In the genomic region with DNA sequence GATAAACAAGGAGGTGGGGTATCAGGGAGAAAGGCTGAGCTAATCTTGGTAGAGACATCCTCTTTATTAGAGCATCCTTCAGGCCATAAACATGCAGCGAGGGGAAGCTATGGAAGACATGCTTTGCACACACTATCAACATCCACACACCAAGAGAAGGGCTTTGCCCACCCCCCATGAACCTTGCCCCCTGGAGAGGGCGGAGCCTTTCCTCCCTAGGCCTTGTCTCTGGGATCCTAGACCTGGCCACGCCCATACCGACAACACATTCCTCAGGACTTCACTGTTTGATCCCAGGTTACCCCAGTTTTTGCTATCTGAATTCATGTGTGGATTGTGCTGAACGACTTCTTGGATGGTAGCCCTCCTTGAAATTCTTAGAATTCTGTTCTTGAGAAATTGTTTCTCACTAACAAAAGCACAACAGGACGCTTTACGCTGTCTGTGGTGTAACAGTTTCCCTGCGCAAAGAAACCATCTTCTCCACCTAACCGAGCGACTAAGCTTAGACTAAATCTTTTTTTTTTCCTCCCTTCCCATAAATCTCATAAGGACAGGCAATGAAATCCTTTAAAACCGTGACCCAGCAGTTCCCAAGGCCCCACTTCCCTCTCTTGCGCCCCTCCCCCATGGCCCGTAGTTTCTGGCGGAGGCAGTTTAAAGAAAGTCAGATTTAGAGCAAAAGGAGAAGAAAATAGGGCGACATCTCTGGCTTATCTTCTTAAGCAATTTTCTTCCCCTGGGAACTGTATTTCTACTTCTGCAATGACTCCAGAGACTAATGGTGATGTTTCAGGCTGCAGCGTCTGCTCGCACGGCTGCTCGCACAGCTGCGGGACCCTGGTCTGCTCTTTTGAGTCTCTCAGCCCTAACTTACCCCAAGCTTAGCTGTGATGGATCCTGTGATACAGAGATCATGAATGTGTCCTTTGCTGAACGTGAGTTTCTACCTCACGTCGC, we compare ENCODE assay signal across 15 mouse cellular contexts. TPM values are rescaled to one million over a fixed set of nuclear protein-coding genes. Genes with fewer than 3 reads are reported as not detected.
A peak's percentile ranks its signal among the peaks of the same experiment; 100 is the strongest.
DNase-seq lines count a peak whose midpoint lies in the region; ATAC-seq and TF ChIP-seq lines count a peak whose summit lies in the region.
"Had no signal": no experiment of that assay in that cellular context is flagged by ENCODE, and none has a peak within 500 bp of the region (broad histone marks: within the 10 kb centered on the region; RNA-seq: fewer than 3 reads in every experiment).

No protein-coding gene starts in this region.

- no peaks in the 10 kb centered on the region for H3K9me3 ChIP-seq in midbrain, embryonic 11.5 days (ENCODE audit: control insufficient read depth, low read length)
- H3K9me3 ChIP-seq in midbrain, embryonic 15.5 days: no peaks in the 10 kb centered on the region
- H3K9me3 ChIP-seq in limb, embryonic 10.5 days (replicated peaks): no peaks in the 10 kb centered on the region
- H3K9me3 ChIP-seq in neural tube, embryonic 15.5 days (replicated peaks): no peaks in the 10 kb centered on the region
- H3K9me3 ChIP-seq: embryonic facial prominence, embryonic 13.5 days; forebrain, embryonic 15.5 days; hindbrain, embryonic 12.5 days had no signal

- no peak for TF ChIP-seq CTCF in brain, embryonic 14.5 days (IDR thresholded peaks at IDR 0.05; ENCODE audit: borderline replicate concordance, extremely low read depth, insufficient read depth, insufficient read length)

- peaks cover 10% of the 10 kb centered on the region for H3K4me1 ChIP-seq in midbrain, embryonic 11.5 days (ENCODE audit: control insufficient read depth, insufficient read depth, low read length)
- peaks cover 5% of the 10 kb centered on the region for H3K4me1 ChIP-seq in midbrain, embryonic 15.5 days
- H3K4me1 ChIP-seq in limb, embryonic 10.5 days: peaks cover 38% of the 10 kb centered on the region
- H3K4me1 ChIP-seq in neural tube, embryonic 15.5 days: peaks cover 11% of the 10 kb centered on the region
- H3K4me1 ChIP-seq: forebrain, embryonic 15.5 days had no signal

- peak overlapping the region; percentile 9; the same call in 1 of the 2 replicates for H3K4me2 ChIP-seq in midbrain, embryonic 11.5 days
- no peak overlapping the region for H3K4me2 ChIP-seq in midbrain, embryonic 15.5 days
- H3K4me2 ChIP-seq in neural tube, embryonic 15.5 days: peak overlapping the region; percentile 37
- H3K4me2 ChIP-seq: embryonic facial prominence, embryonic 13.5 days; forebrain, embryonic 15.5 days; hindbrain, embryonic 12.5 days had no signal

- no peak overlapping the region for H3K4me3 ChIP-seq in midbrain, embryonic 11.5 days (ENCODE audit: low read depth, low read length)
- no peak overlapping the region for H3K4me3 ChIP-seq in midbrain, embryonic 15.5 days
- no peak overlapping the region for H3K4me3 ChIP-seq in limb, embryonic 10.5 days
- no peak overlapping the region for H3K4me3 ChIP-seq in neural tube, embryonic 15.5 days (replicated peaks)
- H3K4me3 ChIP-seq: embryonic facial prominence, embryonic 13.5 days; forebrain, embryonic 15.5 days; hindbrain, embryonic 12.5 days had no signal

- 49% methylated on average over 23 of the region's 23 CpGs for WGBS in midbrain, embryonic 11.5 days
- 40% methylated on average over 23 of the region's 23 CpGs for WGBS in midbrain, embryonic 15.5 days
- 61% methylated on average over 23 of the region's 23 CpGs for WGBS in limb, embryonic 10.5 days
- WGBS in neural tube, embryonic 15.5 days: 24% methylated on average over 23 of the region's 23 CpGs

- H3K27ac ChIP-seq in midbrain, embryonic 11.5 days (ENCODE audit: low read depth, low read length): no peak overlapping the region
- no peak overlapping the region for H3K27ac ChIP-seq in midbrain, embryonic 15.5 days
- peak overlapping the region; percentile 42; the same call in 1 of the 2 replicates for H3K27ac ChIP-seq in limb, embryonic 10.5 days
- H3K27ac ChIP-seq in neural tube, embryonic 15.5 days (replicated peaks): no peak overlapping the region
- H3K27ac ChIP-seq: embryonic facial prominence, embryonic 13.5 days; forebrain, embryonic 15.5 days; hindbrain, embryonic 12.5 days; macrophage had no signal

- DNase-seq in midbrain, embryonic 11.5 days (ENCODE audit: low spot score, missing footprints): peak; percentile 82
- peak; percentile 15 for DNase-seq in brain, embryonic 14.5 days (ENCODE audit: low read depth)
- DNase-seq in limb, embryonic 10.5 days (ENCODE audit: low spot score): no peak
- DNase-seq in frontal cortex, postnatal 14 days (ENCODE audit: low spot score in 2 of 2): no peak
- DNase-seq in cerebellum, adult 11-12 months: no peak
- DNase-seq in heart, adult 8-10 months (ENCODE audit: low spot score): no peak
- DNase-seq: adrenal gland, adult 2 months; cerebellum, adult 18-20 months; heart, adult 18-20 months had no signal

- no peaks in the 10 kb centered on the region for H3K36me3 ChIP-seq in midbrain, embryonic 11.5 days (ENCODE audit: control insufficient read depth, insufficient read depth, low read length)
- H3K36me3 ChIP-seq in midbrain, embryonic 15.5 days (replicated peaks): no peaks in the 10 kb centered on the region
- no peaks in the 10 kb centered on the region for H3K36me3 ChIP-seq in limb, embryonic 10.5 days
- H3K36me3 ChIP-seq in neural tube, embryonic 15.5 days: no peaks in the 10 kb centered on the region
- H3K36me3 ChIP-seq: embryonic facial prominence, embryonic 13.5 days; forebrain, embryonic 15.5 days; hindbrain, embryonic 12.5 days had no signal

- no peaks in the 10 kb centered on the region; the same call in 1 of the 2 replicates for H3K27me3 ChIP-seq in midbrain, embryonic 11.5 days (ENCODE audit: control insufficient read depth, insufficient read depth, low read length)
- no peaks in the 10 kb centered on the region for H3K27me3 ChIP-seq in midbrain, embryonic 15.5 days (replicated peaks)
- no peaks in the 10 kb centered on the region; the same call in 1 of the 2 replicates for H3K27me3 ChIP-seq in limb, embryonic 10.5 days (ENCODE audit: low read depth, poor library complexity, severe bottlenecking)
- H3K27me3 ChIP-seq in neural tube, embryonic 15.5 days (replicated peaks): no peaks in the 10 kb centered on the region
- H3K27me3 ChIP-seq: embryonic facial prominence, embryonic 13.5 days; forebrain, embryonic 15.5 days; hindbrain, embryonic 12.5 days had no signal

- TF ChIP-seq POLR2A in brain, embryonic 14.5 days (IDR thresholded peaks at IDR 0.05; ENCODE audit: borderline replicate concordance, extremely low read depth, insufficient read depth, insufficient read length, poor library complexity, severe bottlenecking): no peak

- ATAC-seq in midbrain, embryonic 11.5 days (ENCODE audit: low FRiP score): no peak
- no peak for ATAC-seq in midbrain, embryonic 15.5 days (replicated peaks)
- no peak for ATAC-seq in neural tube, embryonic 15.5 days (ENCODE audit: low FRiP score)
- ATAC-seq: forebrain, embryonic 15.5 days had no signal

- no peak overlapping the region for H3K9ac ChIP-seq in midbrain, embryonic 11.5 days (ENCODE audit: low read length)
- H3K9ac ChIP-seq in midbrain, embryonic 15.5 days: no peak overlapping the region
- no peak overlapping the region for H3K9ac ChIP-seq in neural tube, embryonic 15.5 days (replicated peaks)
- H3K9ac ChIP-seq: embryonic facial prominence, embryonic 13.5 days; forebrain, embryonic 15.5 days; hindbrain, embryonic 12.5 days had no signal

RNA-seq across cellular contexts. Expression of gene Cldn14, which starts 1.7 kb away (rescaled TPM):
- polyA plus RNA-seq in midbrain, embryonic 11.5 days (2014; fragmentation: Nextera tagmentation; extraction: Ambion mirVana): not detected in 2 replicates
- polyA plus RNA-seq in midbrain, embryonic 15.5 days (2015; fragmentation: Nextera tagmentation; extraction: Ambion mirVana): not detected in 2 replicates
- polyA plus RNA-seq in brain, embryonic 14.5 days (2012; rRNA removed): 0.19 TPM in 1 of 2 replicates, not detected in the other
- polyA plus RNA-seq in limb, embryonic 10.5 days (2016; fragmentation: Nextera tagmentation; extraction: Ambion mirVana): not detected in 2 replicates
- polyA plus RNA-seq in neural tube, embryonic 15.5 days (2015; fragmentation: Nextera tagmentation; extraction: Ambion mirVana): not detected in 2 replicates
- total RNA-seq in heart, adult 8-10 months (2022): not detected
- total RNA-seq: adrenal gland, adult 2 months; heart, adult 18-20 months had no signal
- polyA plus RNA-seq: embryonic facial prominence, embryonic 13.5 days; forebrain, embryonic 15.5 days; macrophage had no signal

Comparison
In these comparisons a context has a peak if more than half of its experiments do, and no peak if none do; other contexts are left out.
1. DNase-seq: peak in midbrain, embryonic 11.5 days (single experiment) and brain, embryonic 14.5 days (single experiment); none in limb, embryonic 10.5 days (single experiment), frontal cortex, postnatal 14 days (0 of 2), cerebellum, adult 11-12 months (single experiment) and heart, adult 8-10 months (single experiment).